Mouse (Mus musculus): ENCODE measurements around the gene Zfp354a. TPM values are rescaled to one million over a fixed set of nuclear protein-coding genes. Genes with fewer than 3 reads are reported as not detected.
"Not testable (repeated sequence)": the region's sequence is repeated elsewhere in the genome, so short reads cannot be mapped to it uniquely, and the experiment has no call there.

Gene Zfp354a
- 1 to 10 TPM; 4.8 to 6.4 TPM for total RNA-seq (2021)
- long read RNA-seq, experiment 1, partial matches to known transcripts: 0 of 2 reads
- long read RNA-seq, experiment 1, other reads (novel, unspliced or antisense): 1 of 2 reads
- long read RNA-seq, experiment 2: 0 reads

DNA sequence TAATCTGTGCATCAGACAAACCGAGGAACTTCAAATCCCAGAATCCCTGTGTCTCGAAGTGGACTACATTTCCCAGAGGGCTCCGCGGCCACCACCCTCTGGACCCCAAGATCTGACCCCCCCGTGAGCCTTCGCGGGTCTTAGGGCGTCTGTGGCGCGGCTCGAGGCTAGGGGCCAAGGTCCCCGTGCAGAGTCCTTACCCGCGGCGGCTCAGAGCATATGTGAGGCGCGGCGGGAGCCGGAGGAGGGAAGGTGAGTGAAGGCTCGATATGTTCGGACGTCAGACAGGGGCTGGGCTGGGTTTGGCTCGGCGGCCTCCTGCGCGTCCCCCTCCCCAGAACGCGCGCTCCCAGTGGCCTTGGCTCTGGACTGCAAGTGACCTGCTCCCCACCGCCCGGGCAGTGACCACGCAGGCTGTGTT lies at the start of gene Zfp354a:
Zfp354a (plus strand) TSS at position 107 of the 421 bp plus-strand sequence.
- peak; percentile 77 to 84 for DNase-seq

DNA sequence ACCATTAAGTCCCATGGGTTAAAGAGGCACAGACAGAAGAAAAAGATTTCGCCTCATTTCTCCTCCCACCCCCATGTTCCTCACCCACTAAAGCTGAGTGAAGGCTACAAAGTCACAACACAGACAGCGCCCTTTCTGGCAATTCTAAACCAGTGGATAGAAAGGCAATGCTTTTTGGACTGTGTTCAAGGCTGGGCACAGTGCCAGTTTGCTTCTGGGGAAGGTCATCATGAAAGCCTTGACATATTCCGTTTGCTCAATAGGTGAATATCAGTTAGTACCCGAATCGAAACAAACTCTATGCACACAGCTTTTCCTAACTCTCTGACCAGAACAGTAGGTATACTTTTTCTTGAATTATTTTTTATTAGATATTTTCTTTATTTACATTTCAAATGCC lies 47.2 kb upstream of the Zfp354a start:
- DNase-seq: peak; percentile 88 to 95

DNA sequence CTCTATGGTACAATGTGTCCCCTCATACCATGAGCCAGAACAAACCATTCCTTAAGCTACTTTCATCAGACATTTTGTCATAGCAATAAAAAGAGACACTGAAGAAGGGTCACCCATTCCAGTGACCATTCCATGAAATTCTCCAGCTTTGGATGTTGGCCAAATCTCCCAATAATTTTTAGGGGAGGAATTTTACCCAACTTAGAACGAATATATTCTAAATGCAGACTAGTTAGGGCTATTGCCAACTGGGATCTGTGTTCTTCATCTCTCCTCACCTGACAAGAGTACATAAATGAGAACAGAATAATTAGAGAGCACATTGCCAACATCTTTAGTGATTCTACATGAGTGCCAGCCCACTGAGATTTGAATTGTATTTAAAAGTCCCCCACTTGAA lies 45.1 kb upstream of the Zfp354a start, which contains the start of gene Olfr54:
Olfr54 (plus strand) TSS at position 301 of the 400 bp plus-strand sequence.
- DNase-seq: no peak

DNA sequence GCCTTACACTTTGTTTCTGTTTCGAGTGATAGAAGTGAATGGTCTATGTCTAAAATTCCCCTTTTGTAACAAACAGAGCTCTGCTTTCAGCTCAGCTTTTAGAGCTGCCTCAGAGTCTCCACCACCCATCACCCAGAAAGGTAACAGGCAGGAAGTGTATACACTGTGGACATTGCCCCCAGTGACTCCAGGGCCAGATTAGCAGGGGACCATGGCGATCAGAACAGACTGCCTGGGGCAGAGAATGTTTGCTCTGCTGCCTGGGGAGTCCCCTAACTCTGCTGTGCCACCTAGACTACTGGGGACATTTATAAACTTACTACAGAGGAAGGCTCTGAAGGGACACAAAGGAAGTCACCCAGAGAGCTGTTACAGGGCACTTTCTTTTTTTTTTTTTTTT lies 42.7 kb upstream of the Zfp354a start:
- DNase-seq: no peak

DNA sequence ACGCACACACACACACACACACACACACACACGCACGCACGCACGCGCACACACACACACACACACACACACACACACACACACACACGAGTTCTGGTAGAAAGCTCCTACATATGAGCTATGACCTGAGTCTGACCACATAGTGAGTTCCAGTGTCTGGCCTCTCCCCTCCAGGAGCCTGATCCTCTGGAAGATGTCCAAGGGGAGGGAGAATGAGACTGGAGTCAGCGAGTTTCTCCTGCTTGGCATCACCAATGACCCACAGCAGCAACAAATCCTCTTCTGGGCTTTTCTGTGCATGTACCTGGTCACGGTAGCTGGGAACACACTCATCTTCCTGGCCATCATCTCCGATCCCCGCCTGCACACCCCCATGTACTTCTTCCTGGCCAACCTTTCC lies 32.2 kb upstream of the Zfp354a start:
- not testable (repeated sequence) for DNase-seq

DNA sequence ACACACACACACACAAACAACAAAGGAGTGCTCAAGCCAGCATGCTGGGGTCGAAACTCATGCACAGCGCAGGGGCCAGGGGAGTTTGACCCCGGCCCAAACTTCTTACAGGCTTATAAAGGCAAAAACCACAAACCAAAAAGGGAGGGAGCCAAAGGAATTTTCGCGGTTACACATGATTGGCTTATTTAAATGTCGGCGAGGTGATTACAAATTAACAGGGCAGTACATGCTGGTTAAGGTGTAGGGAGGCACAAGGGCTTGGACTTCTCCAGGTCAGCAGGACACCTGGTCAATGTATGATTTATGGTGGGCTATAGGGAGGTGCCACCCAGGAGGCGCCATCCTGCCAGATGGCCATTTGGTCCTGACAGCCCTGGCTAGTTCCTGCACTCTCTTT lies 29.7 kb upstream of the Zfp354a start:
- DNase-seq: not testable (repeated sequence)

DNA sequence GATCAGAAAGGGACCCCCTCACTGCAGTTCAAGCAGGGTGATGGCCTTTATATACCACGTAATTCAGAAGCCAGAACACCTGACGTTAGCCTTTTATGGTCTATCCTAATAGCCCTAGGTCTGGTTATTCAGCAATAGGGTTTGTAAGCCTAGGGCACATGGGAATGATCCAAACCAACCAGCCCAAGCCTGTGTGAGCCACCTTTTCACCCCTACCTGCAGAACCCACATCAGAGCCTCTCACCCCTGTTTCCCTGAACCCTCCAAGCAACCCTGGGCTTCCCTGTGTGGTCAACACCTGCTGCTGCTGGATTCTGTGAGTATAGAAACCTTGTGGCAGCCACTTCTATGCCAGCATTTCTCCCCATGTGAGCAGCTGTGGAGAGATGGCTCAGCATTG lies 28.8 kb upstream of the Zfp354a start:
- DNase-seq: no peak

DNA sequence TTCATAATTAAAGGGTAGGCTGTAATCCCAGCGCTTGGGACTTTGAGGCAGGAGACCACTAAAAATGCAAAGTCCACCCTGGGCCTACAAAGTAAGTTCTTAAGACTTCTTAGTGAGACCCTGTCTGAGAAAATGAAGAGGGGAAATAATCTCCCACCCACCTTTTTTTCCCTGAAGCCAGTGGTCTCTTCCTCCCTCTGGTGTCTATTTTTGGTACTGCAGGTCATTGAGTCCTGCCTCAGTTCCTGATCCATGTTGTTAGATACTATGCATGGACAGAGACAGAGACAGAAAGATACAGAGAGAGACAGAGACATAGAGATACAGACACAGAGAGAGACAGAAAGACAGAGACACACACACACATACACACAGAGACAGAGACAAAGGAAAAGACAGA lies 26.2 kb upstream of the Zfp354a start:
- DNase-seq: peak in 1 of 2 experiments; percentile 23

DNA sequence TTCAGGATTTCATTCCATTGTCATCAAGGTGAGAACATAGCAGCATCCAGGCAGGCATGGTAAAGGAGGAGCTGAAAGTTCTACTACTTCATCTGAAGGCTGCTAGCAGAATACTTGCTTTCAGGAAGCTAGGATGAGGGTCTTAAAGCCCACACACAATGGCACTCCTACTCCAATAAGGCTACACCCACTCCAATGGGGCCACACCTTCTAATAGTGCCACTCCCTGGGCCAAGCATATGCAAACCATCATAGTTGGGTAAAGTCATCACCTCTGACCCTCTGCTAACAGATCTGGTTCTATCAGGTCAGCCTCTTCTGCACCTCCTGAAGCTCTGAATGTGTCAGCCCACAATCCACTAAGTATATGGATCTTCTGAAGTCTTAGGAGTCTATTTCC lies 24.9 kb upstream of the Zfp354a start:
- DNase-seq: not testable (repeated sequence)

DNA sequence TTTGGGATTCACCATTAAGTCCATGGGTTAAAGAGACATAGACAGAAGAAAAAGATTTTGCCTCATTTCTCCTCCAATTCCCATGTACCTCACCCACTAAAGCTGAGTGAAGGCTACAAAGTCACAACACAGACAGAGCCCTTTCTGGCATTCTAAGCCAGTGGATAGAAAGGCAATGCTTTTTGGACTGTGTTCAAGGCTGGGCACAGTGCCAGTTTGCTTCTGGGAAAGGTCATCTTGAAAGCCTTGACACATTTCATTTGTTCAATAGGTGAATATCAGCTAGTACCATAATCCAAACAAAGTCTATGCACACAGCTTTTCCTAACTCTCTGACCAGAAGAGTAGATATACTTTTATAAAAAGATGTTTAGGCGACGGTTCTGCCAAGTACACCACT lies 23.1 kb upstream of the Zfp354a start:
- peak; percentile 77 to 91 for DNase-seq

DNA sequence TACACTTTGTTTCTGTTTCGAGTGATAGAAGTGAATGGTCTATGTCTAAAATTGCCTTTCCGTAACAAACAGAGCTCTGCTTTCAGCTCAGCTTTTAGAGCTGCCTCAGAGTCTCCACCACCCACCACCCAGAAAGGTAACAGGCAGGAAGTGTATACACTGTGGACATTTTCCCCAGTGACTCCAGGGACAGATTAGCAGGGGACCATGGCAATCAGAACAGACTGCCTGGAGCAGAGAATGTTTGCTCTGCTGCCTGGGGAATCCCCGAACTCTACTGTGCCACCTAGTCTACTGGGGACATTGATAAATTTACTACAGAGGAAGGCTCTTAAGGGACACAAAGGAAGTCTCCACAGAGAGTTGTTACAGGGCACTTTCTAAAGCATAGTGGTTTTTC lies 14.3 kb upstream of the Zfp354a start:
- DNase-seq: not testable (repeated sequence)

DNA sequence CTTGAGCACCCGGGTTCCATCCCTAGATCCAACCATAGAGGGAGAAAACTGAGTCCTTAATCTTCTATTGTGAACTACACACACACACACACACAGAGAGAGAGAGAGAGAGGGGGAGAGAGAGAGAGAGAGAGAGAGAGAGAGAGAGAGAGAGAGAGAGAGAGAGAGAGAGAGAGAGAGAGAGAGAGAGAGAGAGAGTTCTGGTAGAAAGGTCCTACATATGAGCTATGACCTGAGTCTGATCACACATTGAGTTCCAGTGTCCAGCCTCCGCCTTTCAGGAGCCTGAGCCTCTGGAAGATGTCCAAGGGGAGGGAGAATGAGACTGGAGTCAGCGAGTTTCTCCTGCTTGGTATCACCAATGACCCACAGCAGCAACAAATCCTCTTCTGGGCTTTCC lies 11.2 kb upstream of the Zfp354a start, which contains the start of gene Olfr1375:
Olfr1375 (plus strand) TSS at position 301 of the 400 bp plus-strand sequence.
- DNase-seq: not testable (repeated sequence)

DNA sequence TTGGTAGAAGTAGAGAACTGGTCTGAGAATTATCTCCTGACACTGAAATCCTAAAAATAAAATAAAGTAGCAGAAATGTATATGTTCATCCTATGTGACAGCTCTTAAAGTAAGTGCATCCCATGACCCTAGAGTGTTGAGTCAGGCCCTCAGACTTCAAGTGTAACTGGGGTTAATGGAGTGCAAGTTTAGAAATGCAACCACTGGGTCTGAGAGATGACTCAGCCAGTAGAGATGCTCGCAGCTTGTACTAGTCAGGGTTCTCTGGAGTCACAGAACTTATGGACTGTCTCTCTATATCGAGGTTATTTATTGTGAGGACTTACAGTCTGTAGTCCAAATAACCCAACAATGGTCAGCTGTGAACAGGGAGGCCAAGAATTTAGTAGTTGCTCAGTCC lies 7.4 kb upstream of the Zfp354a start:
- no peak for DNase-seq

DNA sequence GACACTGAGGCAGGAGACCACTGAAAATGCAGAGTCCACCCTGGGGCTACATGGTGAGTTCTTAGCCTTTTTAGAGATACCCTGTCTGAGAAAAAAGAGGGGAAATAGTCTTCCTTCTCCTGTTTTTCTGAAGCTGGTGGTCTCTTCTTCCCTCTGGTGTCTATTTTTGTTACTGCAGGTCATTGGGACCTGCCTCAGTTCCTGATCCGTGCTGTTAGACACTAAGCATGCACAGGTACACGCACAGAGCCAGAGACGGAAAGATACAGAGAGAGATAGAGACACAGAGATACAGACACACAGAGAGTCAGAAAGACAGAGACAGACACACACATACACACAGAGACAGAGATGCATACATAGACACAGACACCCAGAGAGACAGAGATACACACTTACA lies 5.8 kb upstream of the Zfp354a start:
- no peak for DNase-seq

DNA sequence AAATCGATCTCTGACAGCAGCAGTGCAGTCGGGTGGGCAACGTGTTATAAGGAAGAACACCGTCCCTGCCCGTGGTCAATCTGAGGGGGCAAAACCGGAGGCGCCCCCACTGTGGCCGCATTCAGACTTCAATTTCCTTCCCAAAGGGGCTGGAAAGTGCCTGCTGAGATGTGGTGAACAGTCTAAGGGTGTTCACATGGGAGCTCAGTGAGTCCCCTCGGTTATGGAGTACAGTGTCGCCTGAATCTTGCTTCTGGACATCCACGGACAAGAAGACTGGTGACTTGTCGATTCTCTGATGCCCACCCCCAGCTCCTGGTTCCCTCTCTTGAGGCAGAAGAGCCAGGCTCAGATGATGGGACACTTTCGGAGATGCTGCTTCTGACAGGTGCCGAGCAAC lies 583 bp downstream of the Zfp354a start:
- DNase-seq: no peak

DNA sequence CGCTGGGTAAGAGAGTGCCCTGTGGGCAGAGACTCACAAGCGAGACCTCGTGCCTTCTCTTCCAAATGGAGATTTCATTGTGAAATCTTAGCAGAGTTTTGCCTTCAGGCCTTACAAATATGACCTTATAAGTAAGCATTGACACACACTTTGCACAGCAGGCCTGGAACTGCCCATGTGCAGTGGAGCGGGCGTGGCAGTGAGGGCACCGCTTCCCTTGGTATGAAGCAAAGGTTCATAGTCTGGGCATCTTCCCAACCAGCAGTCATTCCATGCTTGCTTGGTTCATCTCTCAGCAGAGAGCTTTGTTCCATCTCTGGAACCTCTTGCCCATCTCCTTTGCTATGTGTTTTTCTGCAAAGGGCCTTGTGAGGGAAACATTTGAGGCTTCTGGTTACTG lies 1.9 kb downstream of the Zfp354a start:
- peak; percentile 32 to 54 for DNase-seq

DNA sequence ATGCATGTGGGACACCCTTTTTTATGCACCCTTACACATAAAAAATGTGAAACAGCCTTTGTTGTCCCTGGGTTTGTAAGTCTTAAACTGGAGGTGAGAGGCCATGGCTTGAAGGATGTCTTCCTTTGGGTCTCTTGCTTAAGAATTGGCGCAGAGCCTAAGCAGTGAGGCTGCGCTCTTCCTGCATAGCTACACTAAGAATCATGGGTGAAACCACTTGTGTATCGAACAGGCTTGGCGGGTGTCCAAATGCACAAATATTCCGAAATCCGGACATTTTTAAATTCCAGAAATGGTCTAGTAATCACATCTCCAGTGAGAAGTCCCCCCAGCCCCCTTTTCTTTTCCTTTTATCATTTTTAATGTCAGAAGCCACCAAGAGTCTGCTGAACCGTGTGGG lies 4.2 kb downstream of the Zfp354a start:
- no peak for DNase-seq

DNA sequence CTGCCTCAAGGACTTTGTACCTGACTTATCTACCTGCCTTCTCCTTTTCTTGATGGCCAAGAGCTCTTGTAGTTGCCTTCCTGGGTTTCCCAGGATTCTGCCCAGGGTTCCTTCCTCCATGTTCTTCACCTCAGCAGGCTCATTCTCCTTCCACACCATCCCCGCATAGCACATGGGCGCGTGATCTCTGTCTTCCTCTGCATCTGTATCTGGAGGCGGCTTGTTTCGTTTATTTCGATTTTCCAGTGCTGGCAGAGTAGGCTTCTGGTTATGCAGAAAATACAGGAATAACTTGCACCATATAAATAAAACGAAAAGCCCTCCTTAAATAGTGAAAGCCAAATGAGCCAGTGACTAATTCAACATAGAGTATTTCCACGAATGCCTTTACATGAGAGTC lies 4.8 kb downstream of the Zfp354a start:
- no peak for DNase-seq

DNA sequence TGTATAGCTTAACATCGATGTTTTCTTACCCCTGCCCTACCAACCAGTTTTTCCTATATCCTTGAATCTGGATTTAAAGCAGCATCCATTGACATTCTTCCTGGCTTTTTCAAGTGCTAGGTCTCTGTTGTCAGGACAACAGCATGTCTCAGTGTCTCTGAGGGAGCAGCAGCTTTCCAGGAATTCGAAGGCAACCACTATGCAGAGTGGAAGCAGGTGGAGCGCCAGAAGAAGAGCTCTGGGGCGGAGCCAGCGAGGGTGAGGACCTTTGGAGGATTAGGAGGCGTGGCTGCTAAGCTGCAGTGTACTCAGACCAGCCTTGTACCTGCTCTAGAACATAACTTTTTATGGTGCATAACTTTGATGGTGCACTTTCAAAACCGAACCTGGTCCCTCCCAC lies 25.5 kb downstream of the Zfp354a start:
- DNase-seq: peak in 1 of 2 experiments; percentile 16

DNA sequence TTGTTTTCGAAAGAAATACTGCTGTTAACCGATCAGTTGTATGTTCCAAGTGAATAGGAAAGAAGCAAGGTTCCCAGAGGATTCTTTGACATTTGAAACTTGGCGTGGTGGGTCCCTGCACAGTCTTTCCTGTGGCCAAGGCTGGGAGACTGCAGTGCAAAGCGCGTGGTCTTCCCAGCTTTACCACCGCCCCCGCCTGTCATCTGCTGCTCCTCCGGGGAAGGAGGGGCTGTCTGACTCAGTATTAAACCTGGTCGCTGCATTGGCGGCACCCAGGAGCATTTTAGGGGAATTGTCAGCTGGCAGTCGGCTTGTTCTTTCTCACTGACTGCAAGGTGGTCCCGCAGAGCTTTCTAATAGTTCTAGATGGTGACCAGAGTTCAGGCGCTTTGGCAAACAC lies 26.2 kb downstream of the Zfp354a start:
- DNase-seq: no peak

DNA sequence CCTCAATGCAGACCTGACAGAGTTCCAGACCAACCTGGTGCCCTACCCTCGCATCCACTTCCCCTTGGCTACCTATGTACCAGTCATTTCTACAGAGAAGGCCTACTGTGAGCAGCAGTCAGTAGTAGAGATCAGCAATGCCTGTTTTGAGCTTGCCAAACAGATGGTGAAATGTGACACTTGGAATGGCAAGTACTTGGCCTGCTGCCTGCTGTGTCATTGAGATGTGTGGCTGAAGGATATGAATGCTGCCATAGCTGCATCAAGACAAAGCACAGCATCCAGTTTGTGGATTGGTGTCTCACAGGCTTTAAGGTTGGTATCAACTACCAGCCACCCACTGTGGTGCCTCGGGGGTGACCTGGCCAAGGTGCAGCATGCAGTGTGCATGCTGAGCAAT lies 48.2 kb downstream of the Zfp354a start:
- DNase-seq: peak; percentile 45 to 64

DNA sequence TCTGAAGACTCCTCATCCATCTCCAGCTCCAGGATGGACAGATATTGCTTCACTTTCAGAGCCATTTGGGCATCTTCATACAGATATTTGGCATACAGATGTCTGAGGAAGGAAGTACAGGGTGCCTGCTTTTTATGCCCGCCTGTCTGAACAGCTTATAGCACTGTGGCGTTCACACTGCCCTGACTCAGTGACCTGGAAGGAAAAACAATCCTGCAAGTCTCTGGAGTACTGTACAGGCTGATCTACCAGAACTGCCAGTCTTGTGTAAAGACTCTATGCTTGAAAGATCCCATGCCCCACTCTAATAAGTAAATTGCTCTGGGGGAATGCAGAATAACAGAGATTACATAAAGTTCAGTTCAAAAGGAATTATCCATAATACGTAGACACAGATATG lies 51.6 kb downstream of the Zfp354a start:
- DNase-seq: no peak
